Mouse (Mus musculus): ENCODE data around the gene Sh2b3. TPM values are rescaled to one million over a fixed set of nuclear protein-coding genes. Genes with fewer than 3 reads are reported as not detected.
"Not testable (repeated sequence)": the region's sequence is repeated elsewhere in the genome, so short reads cannot be mapped to it uniquely, and the experiment has no call there.

Gene Sh2b3
- polyA plus RNA-seq, 1 experiment from 2014 or later = 12.9 TPM

- Histone ChIP-seq H3K9ac (no peak overlapping the region), H3K4me3 (no peak overlapping the region), H3K27ac (no peak overlapping the region), H3K4me2 (replicated peaks) (no peak overlapping the region), H3K4me1 (peaks cover 10% of the 10 kb centered on the region; the same call in 1 of the 2 replicates), H3K36me3 (peaks cover 30% of the 10 kb centered on the region), H3K9me3 (peaks cover 8% of the 10 kb centered on the region; the same call in 1 of the 2 replicates), H3K27me3 (replicated peaks) (no peaks in the 10 kb centered on the region)
- ATAC-seq (ENCODE audit: low FRiP score, low read depth) = no peak
- WGBS = 91% methylated on average over 12 of the region's 12 CpGs
Measured at GRCm38 (mm10) chr5:121858427-121858826, 21.0 kb upstream of the Sh2b3 start.

GRCm38 (mm10) chr5:121856740-121857139 lies 19.3 kb upstream of the Sh2b3 start:
- Histone ChIP-seq H3K36me3 (peaks cover 44% of the 10 kb centered on the region), H3K9me3 (peaks cover 8% of the 10 kb centered on the region; the same call in 1 of the 2 replicates), H3K4me1 (peaks cover 12% of the 10 kb centered on the region; the same call in 1 of the 2 replicates), H3K4me3 (no peak overlapping the region), H3K27me3 (replicated peaks) (no peaks in the 10 kb centered on the region), H3K9ac (no peak overlapping the region), H3K27ac (no peak overlapping the region), H3K4me2 (replicated peaks) (no peak overlapping the region)
- WGBS = 86% methylated on average over 11 of the region's 11 CpGs
- no peak for ATAC-seq (ENCODE audit: low FRiP score, low read depth)

GRCm38 (mm10) chr5:121854768-121855167 lies 17.3 kb upstream of the Sh2b3 start:
- Histone ChIP-seq H3K4me2 (replicated peaks) (no peak overlapping the region), H3K27me3 (replicated peaks) (no peaks in the 10 kb centered on the region), H3K4me3 (no peak overlapping the region), H3K9ac (no peak overlapping the region), H3K9me3 (no peaks in the 10 kb centered on the region), H3K4me1 (peaks cover 25% of the 10 kb centered on the region), H3K27ac (no peak overlapping the region), H3K36me3 (peaks cover 37% of the 10 kb centered on the region)
- 72% methylated on average over 10 of the region's 10 CpGs for WGBS
- no peak for ATAC-seq (ENCODE audit: low FRiP score, low read depth)

- Histone ChIP-seq H3K27ac (no peak overlapping the region), H3K9me3 (no peaks in the 10 kb centered on the region), H3K9ac (no peak overlapping the region), H3K36me3 (peaks cover 37% of the 10 kb centered on the region), H3K4me1 (peaks cover 29% of the 10 kb centered on the region), H3K4me2 (replicated peaks) (no peak overlapping the region), H3K27me3 (replicated peaks) (no peaks in the 10 kb centered on the region), H3K4me3 (no peak overlapping the region)
- ATAC-seq (ENCODE audit: low FRiP score, low read depth) = no peak
- 87% methylated on average over 9 of the region's 9 CpGs for WGBS
Measured at GRCm38 (mm10) chr5:121853368-121854051, 16.1 kb upstream of the Sh2b3 start.

- 45% methylated on average over 20 of the region's 20 CpGs for WGBS
- Histone ChIP-seq H3K36me3 (peaks cover 37% of the 10 kb centered on the region), H3K27ac (no peak overlapping the region)
Measured at GRCm38 (mm10) chr5:121849478-121850349, 12.3 kb upstream of the Sh2b3 start.

GRCm38 (mm10) chr5:121848743-121849142 lies 11.3 kb upstream of the Sh2b3 start, which contains the start of gene Pheta1:
TSS of gene Pheta1 (plus strand) at chr5:121848984.
- ATAC-seq (ENCODE audit: low FRiP score, low read depth) = peak; percentile 91
- peaks cover 17% of the 10 kb centered on the region for H3K27me3 ChIP-seq (replicated peaks)
- H3K4me3 ChIP-seq = peak within 1 kb of the TSS; percentile 89
- under 1% methylated on average over 40 of the region's 42 CpGs for WGBS
- H3K27ac ChIP-seq = 0 out of 2 replicates have a peak within 1 kb of the TSS, but pooled peaks have one; percentile 38
- H3K9ac ChIP-seq = peak within 1 kb of the TSS; percentile 88
- peak within 1 kb of the TSS; percentile 67 for H3K4me2 ChIP-seq (replicated peaks)
- no peaks in the 10 kb centered on the region for H3K9me3 ChIP-seq
- H3K4me1 ChIP-seq = peaks cover 29% of the 10 kb centered on the region
- peaks cover 28% of the 10 kb centered on the region for H3K36me3 ChIP-seq

More at GRCm38 (mm10) chr5:121849478-121850349, 12.3 kb upstream of the Sh2b3 start:
- Histone ChIP-seq H3K4me1 (peaks cover 36% of the 10 kb centered on the region), H3K9ac (peak overlapping the region; percentile 88), H3K27me3 (replicated peaks) (peaks cover 8% of the 10 kb centered on the region; the same call in 1 of the 2 replicates), H3K4me3 (peak overlapping the region; percentile 89), H3K9me3 (no peaks in the 10 kb centered on the region), H3K4me2 (replicated peaks) (peak overlapping the region; percentile 67)
- ATAC-seq (ENCODE audit: low FRiP score, low read depth) = no peak

- ATAC-seq (ENCODE audit: low FRiP score, low read depth) = peak; percentile 30; the same call in 1 of the 2 replicates
- Histone ChIP-seq H3K36me3 (peaks cover 21% of the 10 kb centered on the region), H3K9ac (peak overlapping the region; percentile 88), H3K4me1 (peaks cover 26% of the 10 kb centered on the region), H3K4me2 (replicated peaks) (peak overlapping the region; percentile 67), H3K4me3 (peak overlapping the region; percentile 89), H3K27me3 (replicated peaks) (peaks cover 23% of the 10 kb centered on the region), H3K9me3 (no peaks in the 10 kb centered on the region), H3K27ac (0 out of 2 replicates have a peak overlapping the region, but pooled peaks have one; percentile 38)
- WGBS = under 1% methylated on average over 17 of the region's 17 CpGs
Measured at GRCm38 (mm10) chr5:121848035-121848519, 10.6 kb upstream of the Sh2b3 start.

- not testable (repeated sequence) for H3K27ac ChIP-seq; H3K9me3 ChIP-seq; H3K9ac ChIP-seq; H3K4me3 ChIP-seq; H3K4me2 ChIP-seq (replicated peaks); ATAC-seq (ENCODE audit: low FRiP score, low read depth)
- Histone ChIP-seq H3K4me1 (peaks cover 32% of the 10 kb centered on the region), H3K36me3 (peaks cover 13% of the 10 kb centered on the region), H3K27me3 (replicated peaks) (peaks cover 30% of the 10 kb centered on the region)
- 79% methylated on average over 3 of the region's 3 CpGs for WGBS
Measured at GRCm38 (mm10) chr5:121847269-121847668, 9.8 kb upstream of the Sh2b3 start.

- no peak overlapping the region for H3K4me2 ChIP-seq (replicated peaks)
Measured at GRCm38 (mm10) chr5:121846322-121846721, 8.9 kb upstream of the Sh2b3 start.

GRCm38 (mm10) chr5:121845361-121845760 lies 7.9 kb upstream of the Sh2b3 start:
- Histone ChIP-seq H3K36me3 (no peaks in the 10 kb centered on the region), H3K4me1 (peaks cover 26% of the 10 kb centered on the region), H3K27me3 (replicated peaks) (peaks cover 38% of the 10 kb centered on the region), H3K9me3 (no peaks in the 10 kb centered on the region), H3K27ac (no peak overlapping the region), H3K9ac (no peak overlapping the region), H3K4me3 (no peak overlapping the region), H3K4me2 (replicated peaks) (no peak overlapping the region)
- ATAC-seq (ENCODE audit: low FRiP score, low read depth) = no peak
- WGBS = 24% methylated on average over 4 of the region's 4 CpGs

More at GRCm38 (mm10) chr5:121846322-121846721, 8.9 kb upstream of the Sh2b3 start:
- no peak overlapping the region for H3K4me3 ChIP-seq
- peaks cover 3% of the 10 kb centered on the region for H3K36me3 ChIP-seq
- H3K27me3 ChIP-seq (replicated peaks) = peaks cover 38% of the 10 kb centered on the region
- no peak for ATAC-seq (ENCODE audit: low FRiP score, low read depth)
- H3K27ac ChIP-seq = no peak overlapping the region
- H3K9me3 ChIP-seq = no peaks in the 10 kb centered on the region
- 81% methylated on average over 11 of the region's 11 CpGs for WGBS
- peaks cover 33% of the 10 kb centered on the region for H3K4me1 ChIP-seq
- no peak overlapping the region for H3K9ac ChIP-seq

- 17% methylated on average over 17 of the region's 17 CpGs for WGBS
Measured at GRCm38 (mm10) chr5:121843138-121843905, 5.9 kb upstream of the Sh2b3 start.

More at GRCm38 (mm10) chr5:121843138-121843905, 5.9 kb upstream of the Sh2b3 start:
- peaks cover 23% of the 10 kb centered on the region for H3K4me1 ChIP-seq
- H3K4me3 ChIP-seq = 0 out of 2 replicates have a peak overlapping the region, but pooled peaks have one; percentile 42
- no peak overlapping the region for H3K9ac ChIP-seq
- H3K9me3 ChIP-seq = no peaks in the 10 kb centered on the region
- H3K36me3 ChIP-seq = no peaks in the 10 kb centered on the region
- peaks cover 52% of the 10 kb centered on the region for H3K27me3 ChIP-seq (replicated peaks)
- H3K4me2 ChIP-seq (replicated peaks) = peak overlapping the region; percentile 81
- ATAC-seq (ENCODE audit: low FRiP score, low read depth) = no peak
- H3K27ac ChIP-seq = no peak overlapping the region

Measured in neural tube, embryonic 12.5 days (tissue).